19 mouse cellular contexts compared by ENCODE assay signal in genomic region chr13:78100664-78101063, GRCm38 (mm10).
A peak's percentile ranks its signal among the peaks of the same experiment; 100 is the strongest.
DNase-seq lines count a peak whose midpoint lies in the region; ATAC-seq and TF ChIP-seq lines count a peak whose summit lies in the region.
"Had no signal": no experiment of that assay in that cellular context is flagged by ENCODE, and none has a peak within 500 bp of the region (broad histone marks: within the 10 kb centered on the region; RNA-seq: fewer than 3 reads in every experiment).

No protein-coding gene starts in this region.

- no peaks in the 10 kb centered on the region for H3K27me3 ChIP-seq in liver, postnatal 0 days (ENCODE audit: insufficient read depth, low read length)
- H3K27me3 ChIP-seq in liver, embryonic 12.5 days (replicated peaks) = no peaks in the 10 kb centered on the region
- no peaks in the 10 kb centered on the region for H3K27me3 ChIP-seq in forebrain, embryonic 15.5 days
- no peaks in the 10 kb centered on the region for H3K27me3 ChIP-seq in lung, postnatal 0 days (replicated peaks; ENCODE audit: insufficient read depth, low read length)
- no peaks in the 10 kb centered on the region for H3K27me3 ChIP-seq in hindbrain, embryonic 13.5 days
- H3K27me3 ChIP-seq: embryonic facial prominence, embryonic 12.5 days; heart, embryonic 12.5 days had no signal

- TF ChIP-seq POLR2A in brain, embryonic 14.5 days (IDR thresholded peaks at IDR 0.05; ENCODE audit: borderline replicate concordance, extremely low read depth, insufficient read depth, insufficient read length, poor library complexity, severe bottlenecking) = no peak

- no peaks in the 10 kb centered on the region for H3K4me1 ChIP-seq in liver, postnatal 0 days (ENCODE audit: insufficient read depth)
- H3K4me1 ChIP-seq in liver, embryonic 12.5 days = no peaks in the 10 kb centered on the region
- H3K4me1 ChIP-seq in forebrain, embryonic 15.5 days = peaks cover 17% of the 10 kb centered on the region
- H3K4me1 ChIP-seq in lung, postnatal 0 days (ENCODE audit: insufficient read depth, low read depth, low read length) = no peaks in the 10 kb centered on the region
- H3K4me1 ChIP-seq in hindbrain, embryonic 13.5 days (replicated peaks) = no peaks in the 10 kb centered on the region
- H3K4me1 ChIP-seq: embryonic facial prominence, embryonic 12.5 days had no signal

- no peak overlapping the region for H3K9ac ChIP-seq in liver, postnatal 0 days (replicated peaks)
- no peak overlapping the region for H3K9ac ChIP-seq in liver, embryonic 12.5 days
- no peak overlapping the region for H3K9ac ChIP-seq in forebrain, embryonic 15.5 days (replicated peaks)
- no peak overlapping the region for H3K9ac ChIP-seq in lung, postnatal 0 days (replicated peaks; ENCODE audit: low read depth)
- no peak overlapping the region for H3K9ac ChIP-seq in hindbrain, embryonic 13.5 days
- H3K9ac ChIP-seq: embryonic facial prominence, embryonic 12.5 days; heart, embryonic 12.5 days had no signal

- no peak overlapping the region for H3K4me3 ChIP-seq in liver, postnatal 0 days (ENCODE audit: low read depth, low read length)
- no peak overlapping the region for H3K4me3 ChIP-seq in liver, embryonic 12.5 days
- no peak overlapping the region for H3K4me3 ChIP-seq in forebrain, embryonic 15.5 days
- H3K4me3 ChIP-seq in lung, postnatal 0 days (ENCODE audit: low read depth, low read length) = no peak overlapping the region
- no peak overlapping the region for H3K4me3 ChIP-seq in hindbrain, embryonic 13.5 days
- H3K4me3 ChIP-seq: embryonic facial prominence, embryonic 12.5 days; heart, adult 2 months; heart, embryonic 12.5 days; hindbrain, embryonic 10.5 days had no signal

- H3K9me3 ChIP-seq in liver, postnatal 0 days (ENCODE audit: low read length) = no peaks in the 10 kb centered on the region
- H3K9me3 ChIP-seq in liver, embryonic 12.5 days (replicated peaks) = no peaks in the 10 kb centered on the region
- H3K9me3 ChIP-seq in forebrain, embryonic 15.5 days = no peaks in the 10 kb centered on the region
- H3K9me3 ChIP-seq in lung, postnatal 0 days (ENCODE audit: low read length) = no peaks in the 10 kb centered on the region
- H3K9me3 ChIP-seq in hindbrain, embryonic 13.5 days = no peaks in the 10 kb centered on the region
- H3K9me3 ChIP-seq: embryonic facial prominence, embryonic 12.5 days; heart, embryonic 12.5 days; hindbrain, embryonic 10.5 days had no signal

- TF ChIP-seq EP300 in liver, postnatal 0 days (IDR thresholded peaks at IDR 0.05; ENCODE audit: low read depth) = no peak
- TF ChIP-seq EP300 in lung, postnatal 0 days (IDR thresholded peaks at IDR 0.05) = no peak

- H3K36me3 ChIP-seq in liver, postnatal 0 days (replicated peaks; ENCODE audit: insufficient read depth, low read length) = no peaks in the 10 kb centered on the region
- H3K36me3 ChIP-seq in liver, embryonic 12.5 days = no peaks in the 10 kb centered on the region
- no peaks in the 10 kb centered on the region for H3K36me3 ChIP-seq in forebrain, embryonic 15.5 days
- no peaks in the 10 kb centered on the region for H3K36me3 ChIP-seq in lung, postnatal 0 days (ENCODE audit: insufficient read depth, low read length)
- H3K36me3 ChIP-seq in hindbrain, embryonic 13.5 days = no peaks in the 10 kb centered on the region
- H3K36me3 ChIP-seq: embryonic facial prominence, embryonic 12.5 days; heart, embryonic 12.5 days; hindbrain, embryonic 10.5 days had no signal

- WGBS in liver, postnatal 0 days (ENCODE audit: insufficient replicate concordance) = 77% methylated on average over 3 of the region's 3 CpGs
- 69% methylated on average over 3 of the region's 3 CpGs for WGBS in liver, embryonic 12.5 days (ENCODE audit: insufficient replicate concordance)
- WGBS in forebrain, embryonic 15.5 days = 43% methylated on average over 3 of the region's 3 CpGs
- WGBS in lung, postnatal 0 days = 65% methylated on average over 3 of the region's 3 CpGs
- WGBS in hindbrain, embryonic 13.5 days = 85% methylated on average over 3 of the region's 3 CpGs

- no peak overlapping the region for H3K27ac ChIP-seq in liver, postnatal 0 days (ENCODE audit: low read depth)
- H3K27ac ChIP-seq in liver, embryonic 12.5 days = no peak overlapping the region
- H3K27ac ChIP-seq in forebrain, embryonic 15.5 days (replicated peaks) = peak overlapping the region; percentile 33; the same call in 1 of the 2 replicates
- no peak overlapping the region for H3K27ac ChIP-seq in lung, postnatal 0 days (ENCODE audit: low read length)
- no peak overlapping the region for H3K27ac ChIP-seq in hindbrain, embryonic 13.5 days
- H3K27ac ChIP-seq: embryonic facial prominence, embryonic 12.5 days; heart, adult 2 months; hindbrain, embryonic 10.5 days; hindbrain, postnatal 0 days had no signal

- no peak for DNase-seq in liver, postnatal 0 days
- DNase-seq in Muller cell, postnatal 12 days (ENCODE audit: inconsistent ontology term) = peak; percentile 14
- DNase-seq in brain, embryonic 14.5 days (ENCODE audit: low read depth) = peak; percentile 63
- no peak for DNase-seq in gastrocnemius, adult 8-10 months (ENCODE audit: low spot score in 2 of 2)
- DNase-seq in lung, postnatal 0 days (ENCODE audit: low spot score) = no peak
- DNase-seq: adrenal gland, adult 8-10 months; adrenal gland, postnatal 36 days; cerebellum, adult 11-12 months; cerebellum, adult 9-10 months; cerebellum, postnatal 25 days; gastrocnemius, postnatal 14 days; heart, adult 2 months had no signal

- TF ChIP-seq CTCF in liver, postnatal 0 days (IDR thresholded peaks at IDR 0.05; ENCODE audit: low read depth) = no peak
- TF ChIP-seq CTCF in brain, embryonic 14.5 days (IDR thresholded peaks at IDR 0.05; ENCODE audit: borderline replicate concordance, extremely low read depth, insufficient read depth, insufficient read length) = no peak
- TF ChIP-seq CTCF in lung, postnatal 0 days (IDR thresholded peaks at IDR 0.05) = no peak

- peak overlapping the region; percentile 44; the same call in 1 of the 2 replicates for H3K4me2 ChIP-seq in liver, postnatal 0 days (ENCODE audit: low read depth, low read length)
- no peak overlapping the region for H3K4me2 ChIP-seq in liver, embryonic 12.5 days
- no peak overlapping the region for H3K4me2 ChIP-seq in forebrain, embryonic 15.5 days (replicated peaks)
- H3K4me2 ChIP-seq in lung, postnatal 0 days (replicated peaks; ENCODE audit: low read depth, low read length) = no peak overlapping the region
- no peak overlapping the region for H3K4me2 ChIP-seq in hindbrain, embryonic 13.5 days
- H3K4me2 ChIP-seq: embryonic facial prominence, embryonic 12.5 days; heart, embryonic 12.5 days had no signal

- ATAC-seq in liver, postnatal 0 days = no peak
- ATAC-seq in liver, embryonic 12.5 days = no peak
- ATAC-seq in forebrain, embryonic 15.5 days (replicated peaks) = no peak
- no peak for ATAC-seq in lung, postnatal 0 days
- no peak for ATAC-seq in hindbrain, embryonic 13.5 days (ENCODE audit: low FRiP score)

Comparison
In these comparisons a context has a peak if more than half of its experiments do, and no peak if none do; other contexts are left out.
1. DNase-seq: peak in Muller cell, postnatal 12 days (single experiment) and brain, embryonic 14.5 days (single experiment); none in liver, postnatal 0 days (single experiment), gastrocnemius, adult 8-10 months (0 of 2) and lung, postnatal 0 days (single experiment).